Mouse (Mus musculus): Measurements from ENCODE around the gene Arhgef2. TPM values are rescaled to one million over a fixed set of nuclear protein-coding genes. Genes with fewer than 3 reads are reported as not detected.

Gene Arhgef2
- polyA plus RNA-seq, 1 experiment, result 361 TPM

DNA sequence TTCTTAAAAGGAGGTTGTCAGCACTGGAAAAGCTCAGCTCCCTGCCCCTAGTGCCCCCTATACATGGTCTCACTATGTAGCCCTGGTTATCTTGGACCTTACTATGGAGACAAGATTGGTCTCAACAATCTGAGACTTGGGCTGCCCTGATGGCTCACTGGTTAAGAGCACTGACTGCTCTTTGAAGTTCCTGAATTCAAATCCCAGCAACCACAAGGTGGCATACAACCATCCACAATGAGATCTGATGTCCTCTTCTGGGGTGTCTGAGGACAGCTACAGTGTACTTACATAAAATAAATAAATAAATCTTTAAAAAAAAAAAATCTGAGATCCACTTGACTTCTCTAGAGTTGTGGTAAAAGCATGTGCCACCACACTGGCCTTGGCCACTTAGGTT, 89.8 kb downstream of the Arhgef2 start:
- Histone ChIP-seq H3K36me3 (ENCODE audit: control insufficient read depth, insufficient read depth) (peaks cover 89% of the 10 kb centered on the region), H3K79me2 (ENCODE audit: control insufficient read depth, insufficient read depth) (peaks cover 10% of the 10 kb centered on the region), H3K27me3 (ENCODE audit: control insufficient read depth, insufficient read depth, insufficient read length) (no peaks in the 10 kb centered on the region), H3ac (ENCODE audit: control insufficient read depth, insufficient read length) (no peak overlapping the region), H3K4me2 (ENCODE audit: low read depth) (no peak overlapping the region), H3K4me3 (no peak overlapping the region)
- TF ChIP-seq TCF12 (IDR thresholded peaks at IDR 0.05; ENCODE audit: insufficient read depth, poor library complexity, severe bottlenecking), result no peak
- TF ChIP-seq MYOG (IDR thresholded peaks at IDR 0.05; ENCODE audit: control insufficient read depth in 1 of 3, insufficient read depth in 1 of 3, insufficient read length in 2 of 3, low read depth in 2 of 3), result no peak
- TF ChIP-seq MYOD1 (IDR thresholded peaks at IDR 0.05; ENCODE audit: control insufficient read depth in 1 of 3, insufficient read length in 2 of 3, low read depth in 2 of 3), result no peak
- no peak for TF ChIP-seq MAX (IDR thresholded peaks at IDR 0.05; ENCODE audit: low read depth)
- no peak for TF ChIP-seq SRF (IDR thresholded peaks at IDR 0.05; ENCODE audit: control insufficient read depth, insufficient read length, low read depth)
- TF ChIP-seq TCF3 (IDR thresholded peaks at IDR 0.05; ENCODE audit: insufficient read length, low read depth), result no peak
- TF ChIP-seq E2F4 (IDR thresholded peaks at IDR 0.05; ENCODE audit: insufficient read depth), result no peak
- no peak for TF ChIP-seq POLR2A (IDR thresholded peaks at IDR 0.05; ENCODE audit: insufficient read length, low read depth)
- no peak for TF ChIP-seq POLR2AphosphoS2 (IDR thresholded peaks at IDR 0.05; ENCODE audit: insufficient read length, low read depth)
- TF ChIP-seq CEBPB (IDR thresholded peaks at IDR 0.05; ENCODE audit: insufficient read depth, poor library complexity, severe bottlenecking), result no peak
- no peak for TF ChIP-seq USF1 (IDR thresholded peaks at IDR 0.05; ENCODE audit: low read depth)
- TF ChIP-seq REST (IDR thresholded peaks at IDR 0.05; ENCODE audit: insufficient read depth, insufficient read length), result no peak

Other genes starting within 250 kb of the Arhgef2 start
- gene Paqr6, start 241.4 kb upstream of the Arhgef2 start, polyA plus RNA-seq (2012; fragmentation: generic; extraction: Trizol), result not detected
- gene Bglap3, start 233.2 kb upstream of the Arhgef2 start, polyA plus RNA-seq (2012; fragmentation: generic; extraction: Trizol), result 0.95 TPM
- gene Bglap2, start 227.3 kb upstream of the Arhgef2 start, polyA plus RNA-seq (2012; fragmentation: generic; extraction: Trizol), result 6.6 TPM
- 0.34 TPM for gene Bglap, start 221.5 kb upstream of the Arhgef2 start, polyA plus RNA-seq (2012; fragmentation: generic; extraction: Trizol)
- 59.0 TPM for gene Pmf1, start 195.6 kb upstream of the Arhgef2 start, polyA plus RNA-seq (2012; fragmentation: generic; extraction: Trizol)
- 19.3 TPM for gene Slc25a44, start 180.8 kb upstream of the Arhgef2 start, polyA plus RNA-seq (2012; fragmentation: generic; extraction: Trizol)
- gene Sema4a, start 144.8 kb upstream of the Arhgef2 start, polyA plus RNA-seq (2012; fragmentation: generic; extraction: Trizol), result 0.35 TPM
- gene Lmna, start 96.0 kb upstream of the Arhgef2 start, polyA plus RNA-seq (2012; fragmentation: generic; extraction: Trizol), result 954 TPM
- 8.1 TPM for gene Mex3a, start 73.6 kb upstream of the Arhgef2 start, polyA plus RNA-seq (2012; fragmentation: generic; extraction: Trizol)
- gene Rab25, start 57.7 kb upstream of the Arhgef2 start, polyA plus RNA-seq (2012; fragmentation: generic; extraction: Trizol), result 0.13 TPM
- gene Lamtor2, start 52.9 kb upstream of the Arhgef2 start, polyA plus RNA-seq (2012; fragmentation: generic; extraction: Trizol), result 165 TPM
- gene Ubqln4, start 52.2 kb upstream of the Arhgef2 start, polyA plus RNA-seq (2012; fragmentation: generic; extraction: Trizol), result 44.9 TPM
- gene Ssr2, start 30.1 kb upstream of the Arhgef2 start, polyA plus RNA-seq (2012; fragmentation: generic; extraction: Trizol), result 294 TPM
- gene Rxfp4, start 47.2 kb downstream of the Arhgef2 start, polyA plus RNA-seq (2012; fragmentation: generic; extraction: Trizol), result not detected
- gene Khdc4, start 79.8 kb downstream of the Arhgef2 start, polyA plus RNA-seq (2012; fragmentation: generic; extraction: Trizol), result 17.2 TPM
- gene Rit1, start 110.9 kb downstream of the Arhgef2 start, polyA plus RNA-seq (2012; fragmentation: generic; extraction: Trizol), result 62.3 TPM
- 3.1 TPM for gene Syt11, start 169.2 kb downstream of the Arhgef2 start, polyA plus RNA-seq (2012; fragmentation: generic; extraction: Trizol)
- 11.7 TPM for gene Gon4l, start 229.3 kb downstream of the Arhgef2 start, polyA plus RNA-seq (2012; fragmentation: generic; extraction: Trizol)